Mouse (Mus musculus) embryonic fibroblast, embryonic 13.5 days (primary cell): ENCODE results near the gene Rorb.

Source experiments
- CTCF ChIP-seq: IDR thresholded peaks from 2 replicates; pipeline ENCODE4 v1.5.1; 2011; ENCODE audit warnings: mild to moderate bottlenecking, control low read depth, low read length, moderate library complexity, borderline replicate concordance; ENCODE audit not compliant: insufficient read depth
- POLR2A ChIP-seq: IDR thresholded peaks from 2 replicates; pipeline ENCODE4 v1.6.1; 2011; ENCODE audit warnings: low read depth, mild to moderate bottlenecking, control low read depth, low read length, moderate library complexity

DNA sequence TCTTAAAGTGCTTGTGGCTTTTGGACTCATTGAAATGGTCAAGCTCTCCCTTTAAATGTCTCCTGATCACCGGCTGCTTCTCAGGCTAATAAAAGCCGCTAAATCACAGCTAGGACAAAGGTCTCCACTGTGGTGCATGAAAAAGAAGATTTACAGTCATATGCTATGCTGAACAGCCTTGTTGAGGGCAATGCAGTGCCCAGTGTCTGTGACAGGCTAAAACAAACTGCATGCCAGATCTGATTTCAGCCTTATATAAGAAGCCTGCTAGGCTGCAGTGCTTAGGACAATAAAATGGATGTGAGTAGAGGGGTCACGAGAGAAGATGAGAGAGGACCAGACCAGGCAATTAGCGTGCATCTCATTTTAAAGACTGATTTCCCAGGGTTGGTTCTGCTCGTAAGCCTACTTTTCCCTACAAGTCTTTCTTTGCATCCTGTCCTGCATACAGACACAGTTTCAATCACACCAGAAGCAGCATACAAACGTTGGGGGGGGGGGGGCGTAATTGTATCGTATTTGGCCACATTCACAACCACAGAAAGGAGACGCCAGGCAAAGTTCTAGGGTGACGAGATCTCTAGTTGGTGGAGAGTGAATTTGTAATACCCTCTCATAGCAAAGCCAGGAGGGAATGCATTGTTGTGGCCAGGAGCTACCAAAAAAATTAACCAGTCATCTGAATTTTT lies 52.1 kb downstream of the Rorb start:
- no peak for TF ChIP-seq POLR2A
- no peak for TF ChIP-seq CTCF
